Mouse (Mus musculus) forebrain, embryonic 12.5 days (tissue): ENCODE data around the gene Msh6. TPM values are rescaled to one million over a fixed set of nuclear protein-coding genes. Genes with fewer than 3 reads are reported as not detected.
A peak's percentile ranks its signal among the peaks of the same experiment; 100 is the strongest.
"Not testable (repeated sequence)": the region's sequence is repeated elsewhere in the genome, so short reads cannot be mapped to it uniquely, and the experiment has no call there.

Experiments used
- ATAC-seq: fragments of 200-750 bp; cut with Nextera tagmentation; 2 replicates; pipeline ENCODE4 v1.8.0; 2017; ENCODE audit warnings: moderate TSS enrichment; ENCODE audit not compliant: low FRiP score
- H3K27ac ChIP-seq: fragments of 300-500 bp; sonication (generic); 2 replicates; pipeline ENCODE4 v1.5.1; 2016; ENCODE audit warnings: mild to moderate bottlenecking
- H3K27me3 ChIP-seq: fragments of 300-500 bp; sonication (generic); 2 replicates; pipeline ENCODE4 v1.6.1; 2016; ENCODE audit warnings: mild to moderate bottlenecking
- H3K36me3 ChIP-seq: fragments of 300-500 bp; sonication (generic); replicated peaks from 2 replicates; pipeline ENCODE4 v1.6.1; 2016; ENCODE audit warnings: mild to moderate bottlenecking
- H3K4me1 ChIP-seq: fragments of 300-500 bp; sonication (generic); 2 replicates; pipeline ENCODE4 v1.6.1; 2016
- H3K4me2 ChIP-seq: fragments of 300-500 bp; sonication (generic); 2 replicates; pipeline ENCODE4 v1.6.1; 2016; ENCODE audit warnings: mild to moderate bottlenecking, moderate library complexity
- H3K4me3 ChIP-seq: fragments of 300-500 bp; sonication (generic); replicated peaks from 2 replicates; pipeline ENCODE4 v1.5.1; 2016; ENCODE audit warnings: mild to moderate bottlenecking
- H3K9ac ChIP-seq: fragments of 300-500 bp; sonication (generic); 2 replicates; pipeline ENCODE4 v1.6.1; 2016; ENCODE audit warnings: mild to moderate bottlenecking
- H3K9me3 ChIP-seq: fragments of 300-500 bp; sonication (generic); 2 replicates; pipeline ENCODE4 v1.6.1; 2016
- WGBS: fragments of 180-500 bp; shearing (Covaris S2); methylation state at CpG from one replicate; pipeline ENCODE4 v1.1.7; 2016; 5-methylcytosine and 5-hydroxymethylcytosine counted together
- polyA plus RNA-seq: library from polyadenylated mRNA; unstranded; fragments of >200 nt; fragmentation: Nextera tagmentation; extraction: Ambion mirVana; gene quantifications from 2 replicates; pipeline ENCODE4 v1.2.1, GENCODE M21; 2016

The Msh6 gene
- polyA plus RNA-seq, 1 experiment from 2014 or later = 85.5 TPM

DNA sequence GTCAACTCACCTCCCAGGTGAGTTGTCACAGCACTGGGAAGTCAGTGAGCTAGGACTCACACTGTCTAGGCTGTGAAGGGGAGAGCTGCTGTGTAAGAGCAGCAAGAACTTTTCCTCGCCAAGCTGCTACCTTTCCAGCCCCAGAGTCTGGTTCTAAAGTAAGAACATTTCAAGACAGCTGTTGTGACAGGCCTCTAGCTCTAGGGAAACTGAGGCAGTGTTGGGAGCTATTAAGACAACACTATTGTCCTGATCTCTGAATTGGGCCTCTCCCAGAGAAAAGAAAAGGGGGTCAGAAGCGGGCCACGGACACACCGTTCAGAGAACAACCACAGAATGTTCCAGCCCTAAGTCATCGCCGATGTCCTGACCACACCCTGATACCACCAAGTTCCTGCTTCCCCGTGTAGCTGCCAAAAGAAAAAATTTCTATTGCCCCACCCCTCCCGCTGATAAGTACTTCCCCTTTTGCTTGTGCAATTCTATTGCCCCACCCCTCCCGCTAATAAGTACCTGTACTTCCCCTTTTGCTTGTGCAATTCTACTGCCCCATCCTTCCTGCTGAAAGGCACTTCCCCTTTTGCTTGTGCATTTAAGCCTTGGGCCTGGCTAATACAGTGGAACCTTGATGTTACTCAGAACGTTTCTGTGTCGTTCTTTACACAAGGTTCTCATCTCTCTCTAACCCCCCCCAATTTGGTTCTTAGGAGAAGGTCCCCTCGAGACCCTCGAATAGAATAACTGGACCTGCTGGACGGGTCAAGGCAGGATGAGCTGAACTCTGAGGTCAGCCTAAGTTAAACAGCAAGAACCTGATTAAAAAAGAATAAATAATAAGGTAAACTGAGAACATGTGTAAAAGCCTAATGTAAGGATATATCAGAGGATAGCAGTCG is 2.9 kb upstream of the Msh6 start:
- H3K27me3 ChIP-seq, H3K4me2 ChIP-seq, H3K9ac ChIP-seq, H3K9me3 ChIP-seq, H3K4me3 ChIP-seq, H3K36me3 ChIP-seq, H3K27ac ChIP-seq, ATAC-seq: not testable (repeated sequence)
- peaks cover 18% of the 10 kb centered on the region for H3K4me1 ChIP-seq
- 86% methylated on average over 15 of the region's 15 CpGs for WGBS

DNA sequence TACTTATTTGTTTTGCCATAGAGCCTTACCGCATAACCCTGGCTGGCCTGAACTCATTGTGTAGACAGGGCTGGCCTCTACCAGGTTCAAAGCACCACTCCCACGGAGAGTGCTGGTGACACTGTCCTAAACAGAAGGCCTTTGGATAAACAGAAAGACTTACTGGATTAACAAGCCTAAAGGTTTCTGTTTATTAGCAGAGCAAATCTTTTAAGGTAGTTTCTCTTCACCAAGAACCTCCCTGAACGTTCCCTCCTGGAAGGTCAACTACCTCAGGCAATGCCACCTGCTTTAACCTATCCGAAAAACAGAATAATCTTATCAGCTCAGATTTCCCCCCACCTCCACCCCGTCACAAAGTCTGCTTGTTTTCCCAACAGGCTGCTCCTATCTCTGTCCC is 2.0 kb upstream of the Msh6 start:
- WGBS = 80% methylated on average over 5 of the region's 5 CpGs
- no peak for ATAC-seq
- H3K27me3 ChIP-seq = no peaks in the 10 kb centered on the region

DNA sequence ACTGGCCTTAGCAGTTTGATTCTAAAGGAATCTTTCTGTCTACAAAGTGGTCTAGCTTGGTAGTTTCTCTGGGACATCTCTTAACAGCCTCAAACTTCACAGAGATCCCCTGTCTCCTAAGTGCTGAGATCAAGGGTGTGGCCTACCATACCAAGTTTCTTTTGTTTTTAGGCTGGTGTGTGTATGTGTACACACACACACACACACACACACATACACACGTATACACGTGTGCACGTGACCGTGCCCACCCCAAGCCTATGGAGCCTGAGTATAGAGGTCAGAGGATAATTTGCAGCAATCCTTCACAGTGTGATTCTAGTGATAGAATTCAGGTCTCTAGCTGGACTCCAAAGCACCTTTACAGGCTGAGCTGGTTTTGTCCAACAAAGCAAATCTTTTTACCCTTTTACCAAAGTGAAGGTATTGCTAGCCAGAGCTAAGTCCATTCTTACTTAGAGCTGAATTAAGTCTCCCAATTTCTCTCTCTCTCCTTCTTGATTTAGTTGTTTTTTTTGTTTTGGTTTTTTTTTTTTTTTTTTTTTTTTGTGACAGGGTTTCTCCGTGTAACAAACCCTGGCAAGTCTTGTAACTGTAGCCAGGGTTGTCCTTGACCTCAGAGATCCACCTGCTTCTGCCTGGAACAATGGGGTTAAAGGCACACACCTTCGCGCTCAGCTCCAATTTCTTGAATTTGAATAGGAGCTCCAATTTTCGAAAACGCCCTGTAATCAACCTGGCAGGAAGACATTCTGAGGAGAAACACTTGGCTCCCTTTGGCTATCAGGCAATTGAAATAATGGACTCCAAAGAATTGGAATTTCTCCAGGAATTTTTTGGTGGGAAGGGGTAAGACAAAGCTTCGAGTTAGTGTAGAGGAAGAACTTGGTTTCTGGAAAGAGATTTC is 1.3 kb upstream of the Msh6 start:
- Histone ChIP-seq H3K27ac (no peak overlapping the region), H3K27me3 (no peaks in the 10 kb centered on the region), H3K4me2 (peak overlapping the region; percentile 68), H3K36me3 (peaks cover 9% of the 10 kb centered on the region), H3K4me3 (no peak overlapping the region), H3K9me3 (no peaks in the 10 kb centered on the region), H3K4me1 (peaks cover 18% of the 10 kb centered on the region), H3K9ac (no peak overlapping the region)
- ATAC-seq = no peak
- WGBS = 69% methylated on average over 10 of the region's 10 CpGs

More for the DNA sequence above, 2.0 kb upstream of the Msh6 start:
- Histone ChIP-seq H3K27ac (no peak overlapping the region), H3K9me3 (no peaks in the 10 kb centered on the region), H3K36me3 (peaks cover 5% of the 10 kb centered on the region), H3K4me2 (no peak overlapping the region), H3K9ac (no peak overlapping the region), H3K4me1 (peaks cover 18% of the 10 kb centered on the region), H3K4me3 (no peak overlapping the region)

DNA sequence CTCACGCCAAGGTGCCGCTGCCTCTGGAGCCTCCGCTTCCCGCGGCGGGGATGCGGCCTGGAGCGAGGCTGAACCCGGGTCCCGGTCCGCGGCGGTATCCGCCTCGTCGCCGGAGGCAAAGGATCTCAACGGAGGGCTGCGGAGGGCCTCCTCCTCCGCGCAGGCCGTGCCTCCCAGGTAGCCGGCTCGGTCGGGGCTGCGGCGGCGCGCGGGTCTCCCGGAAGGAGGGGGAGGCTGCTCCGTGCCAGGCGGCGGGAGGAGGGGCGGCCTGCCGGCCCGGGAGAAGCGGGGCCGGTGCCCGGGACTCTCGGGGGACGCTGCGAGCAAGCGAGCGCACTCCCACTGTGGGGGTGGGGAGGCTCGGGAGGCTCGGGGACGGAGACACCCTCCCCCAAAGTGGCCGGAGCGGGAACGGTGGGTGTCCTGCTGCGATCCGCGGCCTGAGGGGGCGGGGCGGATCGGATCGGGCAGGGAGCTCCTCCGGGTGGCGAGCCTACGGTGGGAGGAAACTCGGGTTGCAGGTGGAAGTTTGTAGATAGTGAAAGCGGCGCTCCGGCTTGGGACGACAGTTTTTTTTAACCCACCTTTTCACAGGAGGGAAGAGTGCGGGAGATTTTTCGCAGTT is 479 bp downstream of the Msh6 start:
- Histone ChIP-seq H3K4me2 (peak overlapping the region; percentile 68), H3K9me3 (no peaks in the 10 kb centered on the region), H3K27me3 (no peaks in the 10 kb centered on the region), H3K36me3 (peaks cover 9% of the 10 kb centered on the region), H3K9ac (peak overlapping the region; percentile 96), H3K4me1 (peaks cover 18% of the 10 kb centered on the region), H3K4me3 (peak overlapping the region; percentile 99), H3K27ac (peak overlapping the region; percentile 89)
- ATAC-seq = peak; percentile 67
- WGBS = under 1% methylated on average over 52 of the region's 68 CpGs

DNA sequence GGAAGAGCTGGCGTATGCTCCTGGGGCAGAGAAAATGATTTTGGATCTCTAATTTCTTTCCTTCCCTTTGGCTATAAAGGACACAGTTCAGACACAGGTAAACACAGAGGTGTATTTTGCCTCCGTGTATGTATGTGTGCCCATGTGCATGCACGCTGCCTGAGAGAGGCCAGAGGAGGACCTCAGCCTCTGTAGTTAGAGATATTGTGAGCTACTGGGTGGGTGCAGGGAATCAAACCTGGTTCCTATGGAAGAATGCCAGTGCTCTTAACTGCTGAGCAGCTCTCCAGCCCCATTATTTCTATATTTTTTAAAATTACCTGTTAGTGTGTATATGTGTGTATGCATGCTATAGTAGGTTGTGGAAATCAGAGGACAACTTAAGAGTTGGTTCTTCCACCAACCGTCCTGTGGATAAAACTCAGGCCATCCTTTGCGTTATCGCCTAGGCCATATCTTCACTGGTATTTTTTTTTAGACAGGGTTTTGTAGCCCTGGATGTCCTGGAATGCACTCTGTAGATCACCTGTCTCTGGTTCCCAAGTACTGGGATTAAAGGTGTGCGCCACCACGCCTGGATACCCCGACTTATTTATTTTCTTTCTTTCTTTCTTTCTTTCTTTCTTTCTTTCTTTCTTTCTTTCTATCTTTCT is 1.4 kb downstream of the Msh6 start:
- Histone ChIP-seq H3K27me3 (no peaks in the 10 kb centered on the region), H3K4me1 (peaks cover 18% of the 10 kb centered on the region), H3K4me2 (peak overlapping the region; percentile 68), H3K9ac (peak overlapping the region; percentile 96), H3K27ac (no peak overlapping the region), H3K9me3 (no peaks in the 10 kb centered on the region), H3K4me3 (peak overlapping the region; percentile 99), H3K36me3 (peaks cover 15% of the 10 kb centered on the region)
- ATAC-seq = no peak
- WGBS = 75% methylated on average over 9 of the region's 9 CpGs

DNA sequence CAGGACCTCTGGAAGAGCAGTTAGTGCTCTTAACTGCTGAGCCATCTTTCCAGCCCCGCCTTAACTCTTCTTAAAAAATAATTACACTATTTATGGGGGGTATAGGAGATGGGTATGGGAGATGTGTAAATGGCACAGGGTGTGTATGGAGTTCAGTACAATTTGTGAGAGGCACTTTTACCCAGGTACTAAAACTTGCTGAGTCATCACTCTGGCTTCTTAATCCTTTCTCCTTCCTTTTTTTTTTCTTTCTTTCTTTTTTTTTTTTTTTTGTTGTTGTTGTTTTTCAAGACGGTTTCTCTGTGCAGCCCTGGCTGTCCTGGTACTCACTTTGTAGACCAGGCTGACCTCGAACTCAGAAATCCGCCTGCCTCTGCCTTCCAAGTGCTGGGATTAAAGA is 2.1 kb downstream of the Msh6 start:
- H3K27ac ChIP-seq, H3K4me2 ChIP-seq, H3K27me3 ChIP-seq, H3K4me3 ChIP-seq, H3K9ac ChIP-seq, ATAC-seq, H3K9me3 ChIP-seq: not testable (repeated sequence)
- H3K36me3 ChIP-seq = peaks cover 21% of the 10 kb centered on the region
- 86% methylated on average over 4 of the region's 4 CpGs for WGBS
- H3K4me1 ChIP-seq = peaks cover 18% of the 10 kb centered on the region

DNA sequence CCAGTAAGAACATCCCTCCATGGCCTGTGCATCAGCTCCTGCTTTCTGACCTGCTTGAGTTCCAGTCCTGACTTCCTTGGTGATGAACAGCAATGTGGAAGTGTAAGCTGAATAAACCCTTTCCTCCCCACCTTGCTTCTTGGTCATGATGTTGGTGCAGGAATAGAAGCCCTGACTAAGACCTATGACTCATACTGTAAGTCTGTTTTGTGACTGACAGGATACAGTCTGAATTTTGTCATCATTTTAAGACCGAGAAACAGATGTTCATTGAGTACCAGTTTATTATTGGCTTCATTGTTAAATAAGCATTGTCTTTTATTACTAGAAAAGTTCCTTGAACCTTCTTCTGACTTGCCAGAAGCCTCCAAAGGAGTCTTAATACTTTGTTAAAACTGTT is 4.8 kb downstream of the Msh6 start:
- H3K27ac ChIP-seq, ATAC-seq, H3K9ac ChIP-seq, H3K4me3 ChIP-seq, H3K4me2 ChIP-seq, H3K27me3 ChIP-seq, H3K9me3 ChIP-seq: not testable (repeated sequence)
- peaks cover 47% of the 10 kb centered on the region for H3K36me3 ChIP-seq
- peaks cover 14% of the 10 kb centered on the region for H3K4me1 ChIP-seq
- 86% methylated on average over 1 of the region's 1 CpGs for WGBS

DNA sequence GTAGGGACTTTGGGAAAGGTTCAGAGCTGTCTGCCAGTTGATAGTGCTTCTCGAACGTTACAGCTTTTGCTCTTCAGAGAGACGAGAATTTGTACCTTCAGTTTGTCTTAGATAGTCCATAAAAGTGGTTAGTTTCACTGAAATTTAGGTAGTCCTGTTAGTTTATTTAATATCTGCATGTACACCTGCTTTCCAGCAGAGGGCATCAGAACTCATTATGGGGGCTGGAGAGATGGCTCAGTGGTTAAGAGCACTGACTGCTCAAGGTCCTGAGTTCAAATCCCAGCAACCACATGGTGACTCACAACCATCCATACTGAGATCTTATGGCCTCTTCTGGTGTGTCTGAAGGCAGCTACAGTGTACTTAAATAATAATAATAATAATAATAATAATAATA is 7.2 kb downstream of the Msh6 start:
- Histone ChIP-seq H3K9me3 (no peaks in the 10 kb centered on the region), H3K9ac (no peak overlapping the region), H3K4me1 (0 out of 2 replicates have a peak, but pooled peaks cover under 1% of the 10 kb centered on the region), H3K27me3 (no peaks in the 10 kb centered on the region), H3K4me3 (no peak overlapping the region), H3K4me2 (no peak overlapping the region), H3K27ac (no peak overlapping the region), H3K36me3 (peaks cover 70% of the 10 kb centered on the region)
- ATAC-seq = no peak
- 93% methylated on average over 3 of the region's 3 CpGs for WGBS

DNA sequence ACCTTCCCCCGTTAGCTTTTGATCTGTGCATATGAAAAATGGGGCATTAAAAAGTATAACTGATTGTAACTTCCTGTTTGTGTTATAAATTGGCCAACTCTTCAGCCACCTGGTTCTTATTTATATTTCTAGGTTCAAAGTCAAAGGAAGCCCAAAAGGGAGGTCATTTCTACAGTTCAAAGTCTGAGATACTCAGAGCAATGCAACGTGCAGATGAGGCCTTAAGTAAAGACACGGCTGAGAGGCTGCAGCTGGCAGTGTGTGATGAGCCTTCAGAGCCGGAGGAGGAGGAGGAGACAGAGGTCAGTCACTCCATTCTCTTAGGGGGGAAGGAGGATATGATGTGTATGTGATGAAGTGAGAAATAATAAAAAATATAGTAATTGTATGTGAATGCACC is 8.5 kb downstream of the Msh6 start:
- H3K27me3 ChIP-seq = no peaks in the 10 kb centered on the region
- H3K4me3 ChIP-seq = no peak overlapping the region
- WGBS = 85% methylated on average over 4 of the region's 4 CpGs
- H3K9me3 ChIP-seq = no peaks in the 10 kb centered on the region
- no peak overlapping the region for H3K4me2 ChIP-seq
- no peak overlapping the region for H3K9ac ChIP-seq
- 0 out of 2 replicates have a peak, but pooled peaks cover 7% of the 10 kb centered on the region for H3K4me1 ChIP-seq
- ATAC-seq = no peak
- H3K36me3 ChIP-seq = peaks cover 73% of the 10 kb centered on the region
- no peak overlapping the region for H3K27ac ChIP-seq

DNA sequence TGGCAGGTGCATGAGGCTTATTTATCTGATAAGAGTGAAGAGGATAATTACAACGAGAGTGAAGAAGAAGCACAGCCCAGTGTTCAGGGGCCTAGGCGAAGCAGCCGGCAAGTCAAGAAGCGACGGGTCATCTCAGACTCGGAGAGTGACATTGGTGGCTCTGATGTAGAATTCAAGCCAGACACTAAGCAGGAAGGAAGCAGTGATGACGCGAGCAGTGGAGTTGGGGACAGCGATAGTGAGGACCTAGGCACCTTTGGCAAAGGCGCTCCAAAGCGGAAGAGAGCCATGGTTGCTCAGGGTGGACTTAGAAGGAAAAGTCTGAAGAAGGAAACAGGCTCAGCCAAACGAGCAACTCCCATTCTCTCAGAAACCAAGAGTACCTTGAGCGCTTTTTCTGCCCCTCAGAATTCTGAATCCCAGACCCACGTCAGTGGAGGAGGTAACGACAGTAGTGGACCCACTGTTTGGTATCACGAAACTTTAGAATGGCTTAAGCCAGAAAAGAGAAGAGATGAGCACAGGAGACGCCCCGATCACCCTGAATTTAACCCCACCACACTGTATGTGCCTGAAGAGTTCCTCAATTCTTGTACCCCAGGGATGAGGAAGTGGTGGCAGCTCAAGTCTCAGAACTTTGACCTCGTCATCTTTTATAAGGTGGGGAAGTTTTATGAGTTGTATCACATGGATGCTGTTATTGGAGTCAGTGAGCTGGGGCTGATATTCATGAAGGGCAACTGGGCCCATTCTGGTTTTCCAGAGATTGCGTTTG is 9.8 kb downstream of the Msh6 start:
- H3K4me3 ChIP-seq = no peak overlapping the region
- no peak overlapping the region for H3K4me2 ChIP-seq
- no peaks in the 10 kb centered on the region for H3K9me3 ChIP-seq
- H3K4me1 ChIP-seq = 0 out of 2 replicates have a peak, but pooled peaks cover 7% of the 10 kb centered on the region
- peaks cover 85% of the 10 kb centered on the region for H3K36me3 ChIP-seq
- H3K27ac ChIP-seq = no peak overlapping the region
- H3K27me3 ChIP-seq = no peaks in the 10 kb centered on the region
- ATAC-seq = no peak
- no peak overlapping the region for H3K9ac ChIP-seq
- 92% methylated on average over 20 of the region's 20 CpGs for WGBS

DNA sequence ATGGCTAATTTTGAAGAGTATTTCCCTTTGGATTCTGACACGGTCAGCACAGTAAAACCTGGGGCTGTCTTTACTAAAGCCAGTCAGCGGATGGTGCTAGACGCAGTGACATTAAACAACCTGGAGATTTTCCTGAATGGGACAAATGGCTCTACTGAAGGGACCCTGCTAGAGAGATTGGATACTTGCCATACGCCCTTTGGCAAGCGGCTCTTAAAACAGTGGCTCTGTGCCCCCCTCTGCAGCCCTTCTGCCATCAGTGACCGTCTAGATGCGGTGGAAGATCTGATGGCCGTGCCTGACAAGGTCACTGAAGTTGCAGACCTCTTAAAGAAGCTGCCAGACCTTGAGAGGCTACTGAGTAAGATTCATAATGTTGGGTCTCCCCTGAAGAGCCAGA is 11.1 kb downstream of the Msh6 start:
- Histone ChIP-seq H3K4me2 (no peak overlapping the region), H3K9me3 (no peaks in the 10 kb centered on the region), H3K4me3 (no peak overlapping the region), H3K27me3 (no peaks in the 10 kb centered on the region), H3K4me1 (0 out of 2 replicates have a peak, but pooled peaks cover 7% of the 10 kb centered on the region), H3K36me3 (peaks cover 92% of the 10 kb centered on the region), H3K27ac (no peak overlapping the region), H3K9ac (no peak overlapping the region)
- ATAC-seq = no peak
- 90% methylated on average over 8 of the region's 8 CpGs for WGBS
